In genomic region chr9:74867641-74868205, GRCm38 (mm10) we compare ENCODE assay signal across 7 mouse cellular contexts. TPM values are rescaled to one million over a fixed set of nuclear protein-coding genes. Genes with fewer than 3 reads are reported as not detected.
DNase-seq lines count a peak whose midpoint lies in the region; ATAC-seq lines count a peak whose summit lies in the region.

No protein-coding gene starts in this region.

- H3K9ac ChIP-seq in midbrain, embryonic 14.5 days (replicated peaks; ENCODE audit: low read length): peak overlapping the region; percentile 59

- peak overlapping the region; percentile 83 for H3K27ac ChIP-seq in midbrain, embryonic 14.5 days (replicated peaks; ENCODE audit: low read depth, low read length)

- H3K4me3 ChIP-seq in midbrain, embryonic 14.5 days (replicated peaks; ENCODE audit: low read depth, low read length): peak overlapping the region; percentile 56

- no peaks in the 10 kb centered on the region for H3K36me3 ChIP-seq in midbrain, embryonic 14.5 days (ENCODE audit: control insufficient read depth, insufficient read depth, low read length)

- H3K4me2 ChIP-seq in midbrain, embryonic 14.5 days (ENCODE audit: low read length): peak overlapping the region; percentile 91

- ATAC-seq in midbrain, embryonic 14.5 days (ENCODE audit: low FRiP score, low TSS enrichment): 0 out of 2 replicates have a peak, but pooled peaks have one; percentile 53

- no peaks in the 10 kb centered on the region for H3K9me3 ChIP-seq in midbrain, embryonic 14.5 days (ENCODE audit: control insufficient read depth, low read length)

- intact Hi-C loops in left cerebral cortex, postnatal 25 days (cut with DNase I): loop anchor here (1.0 kb wide), 2 partner anchors 337 to 583 kb away; no protein-coding TSS in a partner anchor

- H3K4me1 ChIP-seq in midbrain, embryonic 14.5 days (ENCODE audit: control insufficient read depth, insufficient read depth, low read length): peaks cover 32% of the 10 kb centered on the region

- DNase-seq in thymus, postnatal 4 days: peak; percentile 52
- no peak for DNase-seq in thymus, postnatal 0 days (ENCODE audit: low spot score)
- DNase-seq in cerebellum, adult 9-11 months: peak; percentile 26
- DNase-seq in heart, postnatal 4 days: peak; percentile 73
- peak; percentile 63 to 76 for DNase-seq in left cerebral cortex, postnatal 25 days (ENCODE audit: low spot score in 2 of 2)
- DNase-seq in midbrain, embryonic 14.5 days: peak; percentile 90
- peak; percentile 70 for DNase-seq in testis, postnatal 10 days (ENCODE audit: low spot score)

- peaks cover 44% of the 10 kb centered on the region for H3K27me3 ChIP-seq in midbrain, embryonic 14.5 days (ENCODE audit: control insufficient read depth, insufficient read depth, low read length)

- WGBS in midbrain, embryonic 14.5 days: 4% methylated on average over 15 of the region's 15 CpGs

RNA-seq across cellular contexts. Expression of gene Onecut1, which starts 6.0 kb away (rescaled TPM):
- polyA plus RNA-seq in thymus, postnatal 0 days (2015; fragmentation: Nextera tagmentation; extraction: Ambion mirVana): not detected in 2 replicates
- not detected for total RNA-seq in heart, postnatal 4 days (2021)
- under 1 TPM; 0.14 to 0.27 TPM for total RNA-seq in left cerebral cortex, postnatal 25 days (2021)
- polyA plus RNA-seq in midbrain, embryonic 14.5 days (2014; fragmentation: Nextera tagmentation; extraction: Ambion mirVana): 7.6 and 9.1 TPM in 2 replicates
